Mouse (Mus musculus) layer of hippocampus, postnatal 14 days (tissue): Measurements from ENCODE around the gene Bglap. TPM values are rescaled to one million over a fixed set of nuclear protein-coding genes. Genes with fewer than 3 reads are reported as not detected.

Source experiments
- DNase-seq, 2 experiments: peaks; one replicate each; pipeline ENCODE4 v3.0.0; 2021 to 2022; ENCODE audit warnings: low spot score in 2 of 2, mixed read lengths in 1 of 2
- total RNA-seq, 2 experiments: library from RNA; stranded (reverse); gene quantifications; 2 replicates each; pipeline ENCODE4 v1.2.3; 2021

Bglap gene
- total RNA-seq, 2 experiments from 2014 or later: 1.3 TPM; not detected in 1

GRCm38 (mm10) chr3:88352907-88353306 lies 31.4 kb downstream of the Bglap start:
- DNase-seq: no peak

GRCm38 (mm10) chr3:88350732-88351131 lies 33.5 kb downstream of the Bglap start:
- DNase-seq: no peak

GRCm38 (mm10) chr3:88339006-88339405 lies 45.3 kb downstream of the Bglap start:
- DNase-seq: no peak

GRCm38 (mm10) chr3:88338316-88338715 lies 45.9 kb downstream of the Bglap start:
- DNase-seq: no peak

- no peak for DNase-seq
Measured at GRCm38 (mm10) chr3:88337367-88338020, 46.8 kb downstream of the Bglap start.

- DNase-seq: peak; percentile 96 to 97
Measured at GRCm38 (mm10) chr3:88336058-88337013, 47.9 kb downstream of the Bglap start, which contains the start of the genes Tmem79 and Smg5. TSS of gene Tmem79 (minus strand) at chr3:88336148. TSS of gene Smg5 (plus strand) at chr3:88336260.

GRCm38 (mm10) chr3:88335436-88336053 lies 48.7 kb downstream of the Bglap start:
- no peak for DNase-seq

GRCm38 (mm10) chr3:88334902-88335435 lies 49.3 kb downstream of the Bglap start:
- no peak for DNase-seq

GRCm38 (mm10) chr3:88334029-88334658 lies 50.1 kb downstream of the Bglap start:
- DNase-seq: no peak

Other genes with a start within 250 kb of the Bglap start
- 100 to 1,000 TPM; 146 to 156 TPM for gene Mef2d, start 242.1 kb downstream of the Bglap start, total RNA-seq
- gene Rhbg, start 129.8 kb downstream of the Bglap start, total RNA-seq: not detected
- not detected for gene Gm38392, start 97.3 kb downstream of the Bglap start, total RNA-seq
- gene Tsacc, start 87.5 kb downstream of the Bglap start, total RNA-seq: 1 to 10 TPM; 4.0 to 5.3 TPM
- 100 to 1,000 TPM; 191 to 198 TPM for gene Cct3, start 87.3 kb downstream of the Bglap start, total RNA-seq
- 10 to 100 TPM; 86.2 to 90.2 TPM for gene Glmp, start 59.4 kb downstream of the Bglap start, total RNA-seq
- gene Tmem79, start 48.3 kb downstream of the Bglap start, total RNA-seq: 1 to 10 TPM in 1 of 2 experiments, under 1 TPM in 1; 0.93 to 1.3 TPM
- gene Smg5, start 48.2 kb downstream of the Bglap start, total RNA-seq: 10 to 100 TPM; 65.4 to 71.8 TPM
- gene Paqr6, start 19.9 kb downstream of the Bglap start, total RNA-seq: 1 to 10 TPM; 8.1 to 9.4 TPM
- gene Bglap3, start 11.7 kb downstream of the Bglap start, total RNA-seq: not detected
- not detected for gene Bglap2, start 5.8 kb downstream of the Bglap start, total RNA-seq
- gene Pmf1, start 25.9 kb upstream of the Bglap start, total RNA-seq: 1 to 10 TPM; 6.9 to 9.9 TPM
- 10 to 100 TPM; 68.6 to 70.3 TPM for gene Slc25a44, start 40.7 kb upstream of the Bglap start, total RNA-seq
- 10 to 100 TPM; 33.1 to 38.1 TPM for gene Sema4a, start 76.7 kb upstream of the Bglap start, total RNA-seq
- 10 to 100 TPM; 42.0 to 49.3 TPM for gene Lmna, start 125.5 kb upstream of the Bglap start, total RNA-seq
- gene Mex3a, start 147.9 kb upstream of the Bglap start, total RNA-seq: 10 to 100 TPM in 1 of 2 experiments, 1 to 10 TPM in 1; 9.0 to 10.7 TPM
- gene Rab25, start 163.8 kb upstream of the Bglap start, total RNA-seq: not detected
- gene Lamtor2, start 168.6 kb upstream of the Bglap start, total RNA-seq: 100 to 1,000 TPM in 1 of 2 experiments, 10 to 100 TPM in 1; 96.1 to 113 TPM
- 10 to 100 TPM; 77.3 to 81.8 TPM for gene Ubqln4, start 169.3 kb upstream of the Bglap start, total RNA-seq
- 100 to 1,000 TPM; 110 to 120 TPM for gene Ssr2, start 191.4 kb upstream of the Bglap start, total RNA-seq
- 100 to 1,000 TPM; 258 to 259 TPM for gene Arhgef2, start 221.5 kb upstream of the Bglap start, total RNA-seq